Mouse (Mus musculus) layer of hippocampus, adult 9-11 months (tissue): ENCODE results near the gene Psg16.

ENCODE experiments used
- DNase-seq: peaks from one replicate; pipeline ENCODE4 v3.0.0; 2022

Psg16 gene

GRCm38 (mm10) chr7:17073904-17074615 is at the start of gene Psg16:
Gene Psg16, plus strand, starts transcription at chr7:17074040.
- DNase-seq: no peak

GRCm38 (mm10) chr7:17024141-17024540 is 49.7 kb upstream of the Psg16 start:
- DNase-seq: no peak

GRCm38 (mm10) chr7:17024814-17025504 is 48.9 kb upstream of the Psg16 start:
- no peak for DNase-seq

- no peak for DNase-seq
Observed at GRCm38 (mm10) chr7:17025505-17025894, 48.3 kb upstream of the Psg16 start.

- DNase-seq: no peak
Observed at GRCm38 (mm10) chr7:17025896-17026622, 47.8 kb upstream of the Psg16 start.

- DNase-seq: peak; percentile 76
Observed at GRCm38 (mm10) chr7:17026710-17027587, 46.9 kb upstream of the Psg16 start.

GRCm38 (mm10) chr7:17027588-17028343 is 46.1 kb upstream of the Psg16 start, which contains the start of gene Ppp5c:
Gene Ppp5c, minus strand, starts transcription at chr7:17027924.
- DNase-seq: peak; percentile 91

- DNase-seq: no peak
Observed at GRCm38 (mm10) chr7:17028923-17029322, 44.9 kb upstream of the Psg16 start.

- peak; percentile 54 for DNase-seq
Observed at GRCm38 (mm10) chr7:17030239-17030638, 43.6 kb upstream of the Psg16 start.

- no peak for DNase-seq
Observed at GRCm38 (mm10) chr7:17038018-17038695, 35.7 kb upstream of the Psg16 start.

- no peak for DNase-seq
Observed at GRCm38 (mm10) chr7:17039373-17039772, 34.5 kb upstream of the Psg16 start.

DNA sequence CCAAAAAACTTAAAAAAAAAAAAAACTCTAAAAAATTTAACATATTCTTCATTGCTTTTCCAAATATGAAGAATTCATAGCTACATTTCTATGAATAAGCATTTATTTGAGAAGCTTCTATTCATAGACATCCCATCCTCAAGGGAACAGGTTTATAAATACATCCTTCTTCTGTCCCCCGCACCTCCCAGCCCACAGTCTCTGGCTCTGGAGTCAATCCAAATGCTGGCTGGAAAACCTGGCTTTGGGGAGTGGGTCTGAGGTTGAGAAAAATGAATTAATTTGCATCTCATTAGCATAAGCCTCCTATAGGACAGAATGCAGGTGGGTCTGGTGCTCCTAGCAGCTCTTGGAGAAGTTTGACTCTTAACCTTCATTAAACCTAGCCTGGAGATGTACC is 28.1 kb upstream of the Psg16 start:
- DNase-seq: no peak

GRCm38 (mm10) chr7:17047041-17047682 is 26.7 kb upstream of the Psg16 start:
- no peak for DNase-seq

GRCm38 (mm10) chr7:17048431-17049190 is 25.2 kb upstream of the Psg16 start:
- no peak for DNase-seq

DNA sequence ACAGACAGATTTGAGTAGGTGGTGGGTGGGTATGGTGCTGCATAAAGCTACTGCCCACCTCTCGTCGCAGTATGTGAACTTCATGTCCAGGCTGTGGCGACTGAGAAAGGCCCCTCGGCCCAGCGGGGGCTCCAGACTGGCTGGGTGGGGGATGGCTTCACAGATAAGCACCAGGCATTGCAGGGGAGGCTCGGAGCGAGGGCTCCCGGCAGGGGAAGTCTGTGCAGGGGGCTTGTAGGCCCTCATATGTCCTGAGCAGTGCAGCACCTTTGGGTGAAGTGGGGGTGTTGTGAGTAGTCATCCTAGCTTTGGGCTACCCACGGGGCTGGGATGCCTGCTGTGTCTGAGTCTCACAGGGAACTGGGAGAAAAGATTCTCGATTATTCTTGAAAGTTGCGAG is 23.3 kb upstream of the Psg16 start:
- DNase-seq: no peak

DNA sequence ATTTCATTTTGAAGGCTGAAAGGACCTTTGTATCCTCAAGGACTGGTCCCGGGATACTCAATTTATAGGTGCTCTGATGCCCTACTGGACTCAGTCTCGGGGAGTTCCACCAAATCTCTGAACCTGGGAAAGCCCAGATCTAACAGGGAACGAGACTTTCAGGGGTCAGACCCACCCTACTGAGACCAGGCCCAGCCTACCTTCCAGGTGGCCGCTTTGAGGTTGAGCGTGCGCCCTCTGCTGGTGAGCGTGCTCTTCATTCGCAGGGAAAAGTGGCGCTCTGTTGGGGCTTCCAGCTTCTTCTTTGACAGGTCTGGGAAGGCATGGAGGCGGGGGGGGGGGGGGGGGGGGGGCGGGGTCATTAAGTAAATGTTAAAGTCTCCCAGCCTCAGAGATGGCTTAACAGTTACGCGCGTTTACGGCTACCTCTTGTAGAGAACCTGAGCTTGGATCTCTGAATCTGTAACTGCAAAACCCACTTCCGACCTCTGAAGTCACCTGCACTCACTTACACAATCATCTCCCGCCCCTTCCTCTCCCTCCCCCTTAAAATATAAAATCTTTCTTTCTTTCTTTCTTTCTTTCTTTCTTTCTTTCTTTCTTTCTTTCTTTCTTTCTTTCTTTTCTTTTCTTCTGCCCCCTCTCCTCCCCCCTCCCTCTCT is 22.8 kb upstream of the Psg16 start:
- DNase-seq: no peak

DNA sequence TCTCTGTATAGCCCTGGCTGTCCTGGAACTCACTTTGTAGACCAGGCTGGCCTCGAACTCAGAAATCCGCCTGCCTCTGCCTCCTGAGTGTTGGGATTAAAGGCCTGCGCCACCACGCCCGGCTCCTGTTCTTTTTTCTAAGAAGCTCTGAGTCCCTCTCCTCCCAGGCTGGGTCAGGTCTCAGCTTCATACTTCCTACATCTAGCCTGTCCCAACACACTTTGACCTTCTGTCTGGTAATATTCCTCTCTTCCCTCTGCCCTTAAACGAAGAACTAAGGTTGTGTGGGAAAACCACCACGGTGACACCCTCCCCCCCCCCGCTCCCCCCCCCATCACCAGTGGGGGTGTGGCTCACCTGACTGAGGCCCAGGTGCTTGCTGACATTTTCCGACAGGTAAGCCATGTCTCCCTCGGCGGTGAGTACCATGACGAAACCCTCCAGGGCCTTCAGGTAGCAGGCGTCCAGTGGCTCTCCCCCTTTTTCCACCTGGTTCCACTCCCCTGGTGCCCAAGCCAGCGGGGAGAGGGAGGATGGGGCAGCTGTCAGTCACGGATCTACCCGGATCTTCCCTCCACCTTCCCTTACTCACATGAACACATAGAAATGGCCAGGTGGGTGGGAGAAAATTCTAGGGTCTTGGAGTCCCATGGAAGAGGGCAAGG is 19.4 kb upstream of the Psg16 start:
- no peak for DNase-seq

DNA sequence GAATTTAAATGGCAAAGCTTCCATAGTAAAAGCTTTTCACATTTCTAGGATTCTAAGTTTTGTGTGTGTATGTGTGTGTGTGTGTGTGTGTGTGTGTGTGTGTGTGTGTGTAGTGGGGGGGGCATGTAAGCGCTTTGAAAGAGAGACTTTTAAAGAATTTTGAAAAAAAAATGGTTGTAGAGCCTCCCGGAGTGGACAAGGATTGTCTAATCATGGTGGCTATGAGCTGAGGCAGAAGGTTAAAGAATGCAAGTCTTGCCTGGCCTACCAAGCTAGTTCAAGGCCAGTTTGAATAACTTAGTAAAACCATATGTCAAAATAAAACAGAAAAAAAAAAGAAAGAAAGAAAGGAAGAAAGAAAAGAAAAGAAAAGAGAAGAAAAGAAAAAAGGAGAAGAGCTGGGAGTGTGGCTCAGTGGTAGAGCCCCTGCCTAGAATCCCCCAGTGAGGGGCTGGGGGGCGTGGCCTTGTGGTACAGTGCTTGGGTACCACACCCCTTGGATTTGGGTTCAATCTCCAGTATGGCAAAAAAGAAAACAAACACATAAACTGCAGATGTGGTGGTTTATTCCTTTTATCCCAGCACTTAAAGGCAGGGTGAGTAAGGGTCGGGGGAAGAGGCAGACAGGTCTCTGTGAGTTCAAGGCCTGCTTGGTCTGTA is 18.4 kb upstream of the Psg16 start:
- no peak for DNase-seq
